Mouse (Mus musculus) right cerebral cortex, adult 2 months (tissue): ENCODE data around the gene Zfyve27.
A peak's percentile ranks its signal among the peaks of the same experiment; 100 is the strongest.

Experiments used
- DNase-seq, 2 experiments: peaks; one replicate each; pipeline ENCODE4 v3.0.0; 2021 to 2022; ENCODE audit warnings: low spot score in 2 of 2

Gene Zfyve27

DNA sequence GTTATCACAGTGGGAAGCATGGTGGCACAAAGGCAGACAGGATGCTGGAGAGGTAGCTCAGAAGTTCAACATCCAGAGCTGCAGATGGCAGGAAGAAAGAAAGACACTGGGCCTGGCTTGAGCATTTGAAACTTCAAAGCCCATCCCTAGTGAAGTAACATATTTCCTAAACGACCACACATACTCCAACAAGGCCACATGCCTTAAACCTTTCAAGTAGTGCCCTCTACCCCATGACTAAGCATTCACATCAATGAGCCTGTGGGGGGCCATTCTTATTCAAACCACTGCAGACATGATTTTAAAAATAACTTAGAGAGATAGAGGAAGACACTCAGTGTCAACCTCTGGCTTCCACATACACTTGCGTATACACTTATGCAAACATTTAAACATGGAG, 21.0 kb upstream of the Zfyve27 start:
- DNase-seq: no peak

DNA sequence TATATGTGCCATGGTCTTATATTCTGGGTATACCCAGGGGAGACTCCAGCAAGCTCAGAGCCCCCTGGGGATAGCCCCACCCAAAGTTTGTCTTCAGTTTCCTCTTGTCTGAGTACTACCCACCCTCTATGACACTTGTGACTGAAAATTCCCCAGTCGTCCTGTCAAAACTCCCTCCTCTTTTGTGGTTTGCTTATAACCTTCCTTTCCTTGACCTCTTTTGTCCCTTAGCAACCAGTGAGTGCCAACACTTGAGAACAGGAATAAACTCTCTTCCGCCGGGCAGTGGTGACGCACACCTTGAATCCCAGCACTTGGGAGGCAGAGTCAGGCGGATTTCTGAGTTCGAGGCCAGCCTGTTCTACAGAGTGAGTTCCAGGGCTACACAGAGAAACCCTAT, 19.7 kb upstream of the Zfyve27 start:
- DNase-seq: no peak

DNA sequence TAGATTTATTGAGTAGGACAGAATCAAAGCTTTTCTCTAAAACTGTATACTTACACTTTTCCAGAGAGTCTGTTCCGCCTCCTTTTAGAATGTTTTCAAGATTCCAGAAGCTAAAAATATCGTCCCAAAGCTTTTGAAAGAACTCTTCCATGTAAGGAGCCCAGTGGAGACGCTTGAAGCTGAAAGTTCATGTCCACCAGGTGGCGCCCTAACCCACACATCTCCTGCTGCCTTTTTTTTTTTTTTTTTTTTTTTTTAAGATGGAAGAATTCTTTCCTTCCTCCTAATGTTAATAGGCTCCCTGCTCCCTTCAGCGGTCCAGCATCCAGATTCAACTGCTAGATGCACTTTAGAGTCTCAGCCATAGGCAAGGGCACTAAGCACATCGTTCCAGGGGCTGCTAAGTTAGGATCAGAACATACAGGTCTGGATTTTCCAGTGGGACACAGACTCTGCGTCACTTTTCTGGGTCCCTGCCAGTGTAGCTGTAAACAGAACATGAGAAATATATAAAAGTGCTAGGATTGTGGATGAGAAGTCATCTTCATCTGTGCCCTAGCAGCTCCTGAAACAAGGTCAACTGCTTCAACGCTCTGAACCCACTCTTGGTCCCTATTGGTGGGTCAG, 19.1 kb upstream of the Zfyve27 start:
- DNase-seq: peak; percentile 92 to 94

DNA sequence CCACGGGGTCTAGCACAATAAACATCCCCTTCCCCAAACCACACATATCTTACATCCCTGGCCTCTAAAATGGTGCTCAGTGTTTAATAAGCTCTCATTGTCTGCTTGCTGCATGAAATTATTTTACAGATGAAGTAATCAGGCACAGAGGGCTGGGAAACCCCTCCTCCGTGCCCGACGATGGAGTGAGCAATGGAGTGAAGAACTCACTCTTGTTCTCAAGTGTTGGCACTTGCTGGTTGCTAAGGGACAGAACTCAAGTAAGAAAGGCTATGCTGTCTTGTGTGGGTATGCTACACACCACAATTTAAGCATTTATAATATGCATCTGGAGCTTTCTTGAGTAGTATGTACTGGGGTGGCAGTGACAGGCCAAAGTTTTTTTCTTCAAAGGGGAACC, 18.5 kb upstream of the Zfyve27 start:
- DNase-seq: no peak

DNA sequence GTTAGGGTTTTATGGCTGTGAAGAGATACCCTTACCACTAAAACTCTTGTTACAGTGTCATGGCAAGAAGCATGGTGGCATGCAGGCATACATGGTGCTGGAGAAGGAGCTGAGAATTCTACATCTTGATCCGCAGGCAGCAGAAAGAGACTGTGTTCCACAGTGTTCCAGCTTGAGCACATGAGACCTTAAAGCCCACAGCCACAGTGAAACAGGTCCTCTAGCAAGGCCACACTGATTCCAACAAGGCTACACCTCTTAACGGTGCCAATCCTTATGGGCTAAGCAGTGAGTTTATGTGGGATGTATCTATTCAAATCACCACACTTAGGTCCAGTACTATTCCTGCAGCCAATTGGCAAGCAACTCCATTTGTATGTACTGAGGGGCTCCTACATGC, 18.0 kb upstream of the Zfyve27 start:
- DNase-seq: no peak

DNA sequence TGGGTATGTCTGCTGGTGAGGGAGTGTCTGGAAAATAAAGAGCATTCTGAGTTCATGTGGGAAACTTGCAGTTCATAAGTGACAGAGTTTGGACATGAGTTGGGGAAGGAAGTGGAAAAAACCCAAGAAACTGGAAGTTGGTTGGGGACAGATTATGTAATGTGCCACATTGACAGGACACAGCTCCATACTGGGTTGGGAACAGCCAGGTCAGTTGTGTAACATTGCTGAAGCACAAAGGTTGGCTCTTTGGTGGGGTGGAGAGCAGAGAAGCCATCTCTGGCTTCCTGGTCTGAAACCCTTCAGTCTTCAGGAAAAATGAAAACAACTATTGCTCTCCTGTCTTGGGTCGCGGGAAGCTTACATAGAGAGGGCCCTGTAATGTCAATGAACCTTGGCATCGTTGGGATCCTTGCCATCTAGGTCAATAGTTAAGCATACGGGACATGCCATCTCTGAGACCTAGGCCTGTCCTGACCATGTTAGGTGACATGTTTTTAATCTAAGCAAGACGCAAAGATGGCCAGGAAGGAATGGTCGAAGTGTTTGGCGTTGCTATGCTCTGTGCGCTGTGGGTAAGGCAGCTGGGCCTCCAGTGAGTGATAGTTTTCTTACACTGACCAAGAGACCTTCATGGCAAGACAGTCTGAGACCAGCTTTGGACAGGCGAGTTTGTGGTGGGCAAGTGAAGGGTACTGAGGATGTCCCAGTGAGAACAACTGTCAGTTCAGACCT, 17.3 kb upstream of the Zfyve27 start:
- DNase-seq: no peak

DNA sequence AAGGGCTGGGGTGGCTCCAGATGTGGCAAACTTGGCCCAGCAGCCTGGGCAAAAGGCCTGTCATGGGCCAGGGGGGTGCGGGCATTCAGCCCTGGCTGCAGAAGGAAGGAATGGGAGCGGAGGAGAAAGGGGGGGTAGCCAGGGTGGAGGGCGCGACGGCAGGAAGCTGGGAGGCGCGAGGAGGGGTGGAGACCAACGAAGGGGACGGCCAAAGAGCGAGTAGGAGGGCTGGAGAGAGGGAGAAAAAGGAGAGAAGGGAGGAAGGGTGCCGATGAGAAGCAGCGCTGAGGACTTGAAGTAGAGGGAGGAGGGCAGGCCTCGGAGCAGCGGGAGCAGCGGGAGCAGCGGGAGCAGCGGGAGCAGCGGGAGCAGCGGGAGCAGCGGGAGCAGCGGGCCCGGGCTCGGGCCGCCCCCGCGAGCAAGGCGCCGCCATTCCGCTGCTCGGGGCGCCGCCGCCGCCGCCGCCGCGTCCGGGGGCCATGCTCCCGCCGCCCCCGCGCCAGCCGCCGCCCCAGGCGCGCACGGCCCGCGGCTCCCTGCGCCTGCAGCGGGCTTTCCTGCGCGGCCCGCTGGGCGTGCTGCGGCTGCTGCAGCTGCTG, 16.5 kb upstream of the Zfyve27 start, which contains the start of gene Marveld1:
Marveld1 (plus strand) TSS at position 231 of the 599 bp plus-strand sequence.
- peak; percentile 1 to 20 for DNase-seq

DNA sequence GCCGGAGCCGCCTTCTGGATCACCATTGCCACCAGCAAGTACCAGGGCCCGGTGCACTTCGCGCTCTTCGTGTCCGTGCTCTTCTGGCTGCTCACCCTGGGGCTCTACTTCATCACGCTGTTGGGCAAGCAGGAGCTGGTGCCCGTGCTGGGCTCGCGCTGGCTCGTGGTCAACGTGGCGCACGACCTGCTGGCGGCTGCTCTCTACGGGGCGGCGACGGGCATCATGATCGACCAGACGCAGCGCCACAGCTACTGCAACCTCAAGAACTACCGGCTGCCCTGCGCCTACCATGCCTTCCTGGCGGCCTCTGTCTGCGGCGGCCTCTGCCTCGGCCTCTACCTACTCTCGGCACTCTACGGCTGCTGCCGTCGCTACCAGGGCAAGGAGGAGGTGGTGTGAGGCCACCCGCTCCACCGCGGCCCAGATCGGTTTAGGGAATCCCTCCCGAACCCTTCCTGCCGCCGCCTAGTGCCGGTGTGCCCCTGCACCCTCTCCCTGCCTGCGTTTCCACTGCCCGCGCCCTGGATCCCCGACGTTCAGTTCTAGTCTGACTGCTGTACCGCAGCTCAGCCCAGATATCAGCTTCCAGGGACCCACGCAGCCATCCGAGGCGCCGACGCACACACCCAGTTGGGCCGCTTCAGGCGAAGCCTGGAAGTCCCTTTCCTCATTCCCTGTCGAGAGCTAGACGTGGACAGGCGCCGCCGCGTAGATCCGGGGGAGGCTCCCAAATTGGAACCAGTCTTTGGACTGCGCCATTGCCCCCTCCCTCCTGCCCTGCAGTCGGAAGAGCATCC, 15.8 kb upstream of the Zfyve27 start:
- peak in 1 of 2 experiments; percentile 59 for DNase-seq

DNA sequence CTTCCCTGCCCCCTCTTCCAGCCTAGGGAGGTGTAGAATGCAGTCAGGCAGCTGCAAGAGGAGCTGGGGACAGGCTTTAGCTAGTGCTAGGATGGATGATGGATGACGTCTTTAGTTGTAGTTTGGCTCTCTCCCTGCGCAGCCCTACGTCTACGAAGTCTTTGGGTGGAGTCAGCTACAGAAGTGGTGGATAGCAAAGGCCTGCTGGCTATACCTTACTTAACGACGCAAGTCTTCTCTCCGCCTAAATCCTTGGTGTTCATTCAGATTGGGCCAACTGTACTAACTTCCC, 15.2 kb upstream of the Zfyve27 start:
- no peak for DNase-seq

DNA sequence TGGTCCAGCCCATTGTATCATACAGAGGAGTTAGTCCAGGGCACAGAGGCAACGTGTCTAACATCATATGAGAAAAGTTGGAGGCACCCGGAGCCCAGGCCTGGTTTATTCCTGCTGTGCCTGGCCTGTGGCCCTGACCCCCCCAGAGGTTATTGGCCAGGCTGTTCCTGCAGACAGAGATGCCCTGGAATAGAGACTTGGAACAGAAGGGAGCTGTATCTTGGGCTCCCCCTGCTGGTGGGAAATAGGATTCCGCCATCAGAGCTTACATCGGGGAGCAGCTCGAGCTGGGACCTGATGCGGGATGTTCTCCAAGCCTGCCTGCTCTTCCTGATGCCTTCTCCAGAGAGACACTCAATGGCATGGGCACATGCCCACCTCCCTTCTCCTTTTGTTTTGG, 11.8 kb upstream of the Zfyve27 start:
- DNase-seq: peak; percentile 89 to 92

DNA sequence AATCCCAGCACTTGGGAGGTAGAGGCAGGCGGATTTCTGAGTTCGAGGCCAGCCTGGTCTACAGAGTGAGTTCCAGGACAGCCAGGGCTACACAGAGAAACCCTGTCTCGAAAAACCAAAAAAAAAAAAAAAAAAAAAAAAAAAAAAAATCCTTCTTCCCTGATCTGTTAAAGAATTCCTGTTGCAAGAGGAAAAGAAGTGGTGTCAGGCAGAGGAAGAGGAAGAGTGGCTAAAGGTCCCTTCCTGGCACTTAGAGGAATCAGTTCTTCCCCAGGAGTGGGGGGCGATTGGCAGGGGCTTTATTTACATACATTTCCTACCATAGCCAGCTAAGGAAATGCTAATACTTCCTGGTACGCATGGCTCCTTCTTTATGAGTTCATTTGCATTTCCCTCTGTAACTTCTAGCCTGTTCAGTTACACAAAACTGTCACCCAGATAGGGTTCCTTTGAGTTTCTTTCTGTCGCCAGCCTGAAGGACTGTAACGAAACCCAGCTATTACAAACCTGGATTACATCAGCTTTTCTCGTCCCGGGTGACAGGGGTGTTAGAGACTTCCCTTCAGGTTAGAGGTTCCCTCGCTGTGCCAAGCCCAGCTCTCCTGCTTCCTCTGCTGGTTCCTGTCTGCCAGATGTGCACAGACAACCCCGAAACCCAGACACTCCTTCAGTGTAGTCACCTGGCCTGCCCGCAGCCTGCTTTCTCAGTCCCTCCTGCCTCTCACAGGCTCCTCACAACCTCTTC, 6.1 kb upstream of the Zfyve27 start:
- DNase-seq: no peak

DNA sequence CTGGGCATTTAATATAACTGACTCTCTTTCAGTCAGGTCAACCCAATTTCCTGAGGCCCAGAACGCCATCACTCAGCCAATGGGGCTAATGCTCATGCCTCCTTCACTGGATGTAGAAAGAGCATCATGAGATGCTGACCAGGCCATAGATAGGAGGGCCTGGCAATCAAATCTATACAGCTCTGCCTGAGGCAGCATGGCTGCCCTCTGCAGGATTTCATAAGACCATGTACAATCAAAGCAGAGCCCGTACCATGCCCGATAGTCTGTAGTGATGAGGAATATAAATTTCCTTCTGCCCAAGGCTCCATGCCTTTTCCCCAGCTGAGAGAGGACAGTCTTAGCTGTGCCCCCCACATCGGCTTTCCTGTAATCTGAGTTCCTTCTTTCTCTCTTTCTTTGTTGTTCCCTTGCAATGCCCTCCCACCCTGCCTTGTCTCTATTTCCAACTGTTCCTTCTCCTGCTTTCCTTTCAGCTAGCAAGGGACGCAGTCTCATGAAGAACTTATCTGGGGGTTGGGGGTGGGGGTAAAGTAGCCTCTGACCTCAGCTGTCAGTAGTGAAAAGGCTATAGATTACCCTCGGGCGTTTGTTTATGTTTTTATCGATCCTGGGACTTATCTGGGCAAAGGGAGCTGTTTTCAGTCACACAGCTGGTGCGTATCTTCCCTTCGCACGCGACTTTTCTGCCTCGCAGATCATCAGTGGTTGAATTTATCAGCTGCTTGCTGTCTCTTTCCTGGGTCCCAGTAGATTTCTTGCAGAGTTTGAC, 5.3 kb upstream of the Zfyve27 start:
- no peak for DNase-seq

DNA sequence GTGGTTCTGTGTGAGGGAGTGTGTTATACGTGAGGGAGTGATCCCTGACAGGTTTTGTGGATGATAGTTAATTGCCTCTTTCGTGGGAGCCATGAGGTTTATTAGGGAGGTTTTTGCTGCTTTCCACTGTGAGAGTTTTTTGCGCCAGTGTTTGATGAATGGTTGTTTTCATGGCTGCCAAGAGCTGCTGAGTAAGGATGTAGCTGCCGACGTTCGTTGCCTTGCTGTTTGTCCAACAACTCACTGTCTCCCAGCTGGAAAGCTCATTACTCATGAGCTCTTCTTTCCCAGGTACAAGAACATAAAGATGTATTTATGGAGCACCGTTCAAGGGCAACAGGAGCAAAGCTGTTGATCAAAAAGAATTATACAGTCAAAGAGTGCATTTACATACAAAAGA, 437 bp downstream of the Zfyve27 start:
- no peak for DNase-seq

DNA sequence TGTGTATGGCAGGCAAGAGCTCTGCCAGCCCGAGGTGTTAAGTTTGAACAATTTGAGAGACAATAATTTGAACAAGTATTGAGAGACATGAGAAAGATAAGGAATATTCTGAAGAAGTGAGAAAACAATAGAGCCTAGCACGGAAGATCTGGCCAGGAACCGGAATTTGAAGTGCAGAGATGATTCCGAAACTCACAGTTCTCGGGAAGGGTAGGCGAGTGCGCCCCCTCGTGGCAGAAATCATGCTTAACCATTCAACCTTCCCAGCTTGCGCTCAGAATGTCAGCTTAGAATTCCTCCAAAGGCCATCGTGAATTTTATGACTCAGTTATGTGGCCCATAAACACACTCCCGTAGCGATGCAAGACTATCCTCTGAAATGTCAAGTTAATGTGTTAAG, 2.4 kb downstream of the Zfyve27 start:
- peak; percentile 93 to 96 for DNase-seq

DNA sequence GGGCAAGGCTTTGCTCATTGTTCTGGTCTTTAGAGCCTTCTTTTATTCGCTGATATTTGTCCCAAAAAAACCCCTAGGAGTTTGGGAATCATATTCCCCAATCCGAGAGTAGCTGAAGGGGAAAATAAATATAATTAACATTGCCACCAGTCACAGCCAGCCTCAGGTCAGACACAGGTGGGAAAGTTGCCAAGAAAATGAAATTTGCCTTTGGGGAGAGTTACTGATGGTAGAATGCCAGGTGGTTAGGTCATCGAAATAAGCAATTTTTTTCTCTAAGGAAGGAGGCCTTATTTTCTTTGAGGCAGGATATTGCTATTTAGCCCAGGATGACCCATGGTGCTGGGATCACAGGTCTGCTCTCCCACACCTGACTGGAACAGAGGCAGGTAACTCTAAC, 3.0 kb downstream of the Zfyve27 start:
- DNase-seq: no peak

DNA sequence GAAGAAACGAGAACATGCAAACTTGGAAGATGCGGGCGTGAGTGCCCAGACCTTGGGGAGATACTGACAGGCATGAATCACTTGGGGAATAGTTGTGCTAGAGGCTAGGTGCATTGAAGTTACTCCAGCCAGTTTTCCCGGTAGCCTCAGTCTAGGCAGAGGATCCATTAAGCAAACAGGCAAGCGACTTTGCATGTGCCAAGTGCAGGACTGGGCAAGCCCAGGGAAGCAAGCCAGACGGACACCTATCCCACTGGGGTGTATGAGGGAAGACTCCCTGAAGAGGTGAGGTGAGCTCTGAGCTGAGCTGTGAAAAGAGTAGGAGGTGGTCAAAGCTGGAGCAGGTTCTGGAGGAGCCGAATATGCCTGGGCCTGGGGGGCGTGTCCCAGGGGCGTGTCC, 3.7 kb downstream of the Zfyve27 start:
- DNase-seq: no peak

DNA sequence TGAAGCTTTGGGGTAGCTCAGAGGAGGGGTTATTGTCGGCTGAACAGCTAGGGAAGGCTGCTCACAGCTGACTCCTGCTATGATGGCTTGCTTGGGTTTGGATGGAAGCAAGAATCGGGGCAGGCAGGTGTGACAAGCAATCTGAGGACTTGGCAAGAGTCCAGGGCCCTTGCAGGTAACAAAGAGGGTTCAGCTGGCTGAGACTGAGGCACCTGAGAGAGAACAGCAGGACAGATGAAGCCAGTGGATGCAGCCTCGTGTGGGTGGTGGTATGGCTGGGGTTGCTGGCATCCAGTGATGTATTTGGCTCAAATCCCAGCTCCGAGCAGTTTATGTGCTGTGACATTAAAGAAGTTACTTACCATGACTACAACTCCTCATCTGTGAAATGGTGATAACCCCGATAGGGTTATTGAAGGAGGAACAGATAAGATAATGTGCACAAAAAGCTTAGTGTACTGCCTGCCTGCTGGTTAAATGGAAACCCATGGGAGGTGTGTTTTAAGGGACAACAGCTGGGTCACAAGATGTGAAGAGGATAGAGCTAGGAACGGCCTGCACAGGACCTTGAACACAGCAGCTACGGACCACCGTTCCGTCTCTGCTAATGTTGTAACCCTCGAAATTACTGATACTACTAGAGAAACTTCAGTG, 5.7 kb downstream of the Zfyve27 start:
- DNase-seq: no peak

DNA sequence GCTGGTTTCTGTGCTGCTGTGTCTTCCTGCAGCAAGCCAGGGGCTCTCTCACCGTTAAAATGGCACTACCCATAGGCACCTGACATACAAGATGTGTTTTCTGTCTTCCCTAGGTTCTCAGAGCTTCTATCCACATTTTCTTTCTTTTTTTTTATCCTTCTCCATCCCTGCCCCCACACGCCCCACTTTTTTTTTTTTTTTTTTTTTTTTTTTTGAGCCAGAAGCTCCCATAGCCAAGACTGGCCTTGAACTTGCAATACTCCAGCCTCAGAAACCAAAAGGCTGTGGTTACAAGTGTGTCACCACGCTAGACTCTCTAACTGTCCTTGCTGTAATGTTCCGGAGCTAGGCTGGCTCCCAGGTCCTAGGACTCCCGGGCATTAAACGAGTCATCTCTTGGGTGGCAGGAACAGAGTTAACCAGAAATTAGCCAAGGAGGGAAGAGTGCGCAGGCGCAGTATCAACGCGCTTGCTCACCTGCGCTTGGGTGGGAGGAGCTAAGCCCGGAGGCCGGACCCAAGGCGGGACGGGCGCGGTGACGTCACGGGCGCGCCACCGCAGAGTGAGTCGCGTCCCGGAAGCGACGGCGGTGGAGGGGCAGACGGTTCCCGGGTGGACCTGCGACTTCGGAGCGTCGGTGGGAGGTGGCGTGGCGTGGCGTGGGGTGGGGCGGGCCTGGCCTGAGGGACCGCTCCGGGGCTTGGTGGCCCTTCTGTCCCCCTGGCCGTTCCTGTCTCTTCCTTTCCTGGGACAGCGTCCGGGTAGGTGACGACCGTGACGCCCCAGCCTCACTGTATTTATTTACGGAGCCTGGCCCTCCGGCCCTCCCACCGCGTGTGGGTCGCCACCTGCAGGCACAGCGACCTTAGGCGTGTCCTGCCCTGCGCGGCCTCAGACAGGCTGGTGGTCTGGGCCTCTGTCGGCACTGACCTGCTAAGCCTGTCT, 6.5 kb downstream of the Zfyve27 start:
- peak; percentile 89 to 94 for DNase-seq

DNA sequence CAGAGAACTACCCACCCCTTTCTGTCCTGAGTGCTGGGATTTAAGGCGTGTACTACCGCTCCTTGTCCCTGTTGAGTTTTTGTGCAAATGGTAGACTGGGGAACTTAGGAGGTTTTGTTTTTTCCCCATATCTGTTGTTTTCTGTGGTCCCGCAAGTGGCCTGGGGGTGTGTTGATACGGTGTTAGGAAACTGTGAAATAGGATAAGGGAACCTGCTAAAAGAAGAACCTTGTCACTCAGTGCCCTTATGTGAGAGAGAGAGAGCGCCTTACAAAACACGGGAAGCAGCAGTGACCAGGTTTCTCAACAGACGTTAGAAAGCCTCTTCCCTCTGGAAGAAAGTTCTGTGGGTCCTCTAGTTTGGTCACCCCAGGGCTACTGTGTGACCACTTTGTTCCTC, 13.1 kb downstream of the Zfyve27 start:
- DNase-seq: no peak
